ENCODE assay signal across 27 mouse cellular contexts in genomic region chr12:16548824-16549375, GRCm38 (mm10).
DNase-seq lines count a peak whose midpoint lies in the region; ATAC-seq and TF ChIP-seq lines count a peak whose summit lies in the region.
"Had no signal": no experiment of that assay in that cellular context is flagged by ENCODE, and none has a peak within 500 bp of the region (broad histone marks: within the 10 kb centered on the region; RNA-seq: fewer than 3 reads in every experiment).

No protein-coding gene starts in this region.

- no peak overlapping the region for H3K4me2 ChIP-seq in midbrain, embryonic 11.5 days
- H3K4me2 ChIP-seq in midbrain, embryonic 13.5 days (replicated peaks) = no peak overlapping the region
- H3K4me2 ChIP-seq in hindbrain, embryonic 11.5 days (replicated peaks; ENCODE audit: low read depth, low read length) = no peak overlapping the region
- H3K4me2 ChIP-seq in hindbrain, postnatal 0 days (ENCODE audit: low read depth, low read length) = no peak overlapping the region
- H3K4me2 ChIP-seq: embryonic facial prominence, embryonic 15.5 days; forebrain, embryonic 15.5 days; heart, embryonic 12.5 days; kidney, embryonic 15.5 days; limb, embryonic 15.5 days; liver, embryonic 15.5 days; lung, embryonic 15.5 days; stomach, embryonic 15.5 days had no signal

- no peak overlapping the region for H3K4me3 ChIP-seq in midbrain, embryonic 11.5 days (ENCODE audit: low read depth, low read length)
- H3K4me3 ChIP-seq in midbrain, embryonic 13.5 days (replicated peaks) = no peak overlapping the region
- H3K4me3 ChIP-seq in hindbrain, embryonic 11.5 days (ENCODE audit: low read depth, low read length) = no peak overlapping the region
- no peak overlapping the region for H3K4me3 ChIP-seq in hindbrain, postnatal 0 days (ENCODE audit: low read length)
- H3K4me3 ChIP-seq: embryonic facial prominence, embryonic 15.5 days; forebrain, embryonic 15.5 days; heart, embryonic 12.5 days; kidney, embryonic 15.5 days; limb, embryonic 15.5 days; liver, embryonic 15.5 days; lung, embryonic 15.5 days; stomach, embryonic 15.5 days had no signal

- H3K9me3 ChIP-seq in midbrain, embryonic 11.5 days (ENCODE audit: control insufficient read depth, low read length) = no peaks in the 10 kb centered on the region
- H3K9me3 ChIP-seq in midbrain, embryonic 13.5 days = no peaks in the 10 kb centered on the region
- H3K9me3 ChIP-seq in hindbrain, embryonic 11.5 days (ENCODE audit: control insufficient read depth, low read length) = no peaks in the 10 kb centered on the region
- no peaks in the 10 kb centered on the region for H3K9me3 ChIP-seq in hindbrain, postnatal 0 days (ENCODE audit: low read length)
- H3K9me3 ChIP-seq: embryonic facial prominence, embryonic 15.5 days; forebrain, embryonic 15.5 days; heart, embryonic 12.5 days; kidney, embryonic 15.5 days; limb, embryonic 15.5 days; liver, embryonic 15.5 days; lung, embryonic 15.5 days; stomach, embryonic 15.5 days had no signal

- no peak overlapping the region for H3K9ac ChIP-seq in midbrain, embryonic 11.5 days (ENCODE audit: low read length)
- no peak overlapping the region for H3K9ac ChIP-seq in midbrain, embryonic 13.5 days (replicated peaks)
- H3K9ac ChIP-seq in hindbrain, embryonic 11.5 days (ENCODE audit: low read depth, low read length) = no peak overlapping the region
- no peak overlapping the region for H3K9ac ChIP-seq in hindbrain, postnatal 0 days (replicated peaks; ENCODE audit: low read length)
- H3K9ac ChIP-seq: embryonic facial prominence, embryonic 15.5 days; forebrain, embryonic 15.5 days; heart, embryonic 12.5 days; kidney, embryonic 15.5 days; limb, embryonic 15.5 days; liver, embryonic 15.5 days; lung, embryonic 15.5 days; stomach, embryonic 15.5 days had no signal

- no peak for TF ChIP-seq CTCF in hindbrain, postnatal 0 days (IDR thresholded peaks at IDR 0.05; ENCODE audit: low read depth)

- ATAC-seq in midbrain, embryonic 11.5 days (ENCODE audit: low FRiP score) = peak; percentile 49; the same call in 1 of the 2 replicates
- no peak for ATAC-seq in midbrain, embryonic 13.5 days
- ATAC-seq in hindbrain, embryonic 11.5 days (ENCODE audit: low FRiP score) = peak; percentile 76
- ATAC-seq in hindbrain, postnatal 0 days = no peak
- ATAC-seq: CD4-positive, CD25-positive, alpha-beta regulatory T cell, adult 4 months; forebrain, embryonic 15.5 days had no signal

- no peak overlapping the region for H3K27ac ChIP-seq in midbrain, embryonic 11.5 days (ENCODE audit: low read depth, low read length)
- no peak overlapping the region for H3K27ac ChIP-seq in midbrain, embryonic 13.5 days
- no peak overlapping the region for H3K27ac ChIP-seq in hindbrain, embryonic 11.5 days (ENCODE audit: low read depth, low read length)
- H3K27ac ChIP-seq in hindbrain, postnatal 0 days = no peak overlapping the region
- H3K27ac ChIP-seq: embryonic facial prominence, embryonic 15.5 days; forebrain, embryonic 15.5 days; kidney, embryonic 15.5 days; limb, embryonic 15.5 days; liver, embryonic 15.5 days; lung, embryonic 15.5 days; stomach, embryonic 15.5 days had no signal

- no peak for DNase-seq in midbrain, embryonic 11.5 days (ENCODE audit: low spot score, missing footprints)
- DNase-seq in MN1 (ENCODE audit: low spot score) = peak; percentile 39
- DNase-seq in hindbrain, embryonic 11.5 days (ENCODE audit: low spot score) = peak; percentile 48
- peak; percentile 37 for DNase-seq in hindbrain, postnatal 0 days (ENCODE audit: low spot score)
- no peak for DNase-seq in left cerebral cortex, postnatal 10 days (ENCODE audit: extremely low spot score in 1 of 2, low spot score in 2 of 2)
- DNase-seq in cerebellum, adult 9-11 months = no peak
- no peak for DNase-seq in right cerebral cortex, postnatal 14 days
- DNase-seq: adrenal gland, postnatal 25 days; cerebellum, postnatal 14 days; heart, postnatal 14 days; kidney, adult 11 months; kidney, postnatal 36 days; layer of hippocampus, adult 9-11 months; left cerebral cortex, postnatal 4 days; lung, postnatal 4 days; thymus, adult 2 months; thymus, postnatal 4 days had no signal

- H3K27me3 ChIP-seq in midbrain, embryonic 11.5 days (ENCODE audit: control insufficient read depth, insufficient read depth, low read length) = no peaks in the 10 kb centered on the region
- H3K27me3 ChIP-seq in midbrain, embryonic 13.5 days = no peaks in the 10 kb centered on the region
- no peaks in the 10 kb centered on the region for H3K27me3 ChIP-seq in hindbrain, embryonic 11.5 days (ENCODE audit: control insufficient read depth, insufficient read depth, low read length)
- no peaks in the 10 kb centered on the region for H3K27me3 ChIP-seq in hindbrain, postnatal 0 days (ENCODE audit: insufficient read depth, low read length)
- H3K27me3 ChIP-seq: embryonic facial prominence, embryonic 15.5 days; forebrain, embryonic 15.5 days; heart, embryonic 12.5 days; kidney, embryonic 15.5 days; limb, embryonic 15.5 days; liver, embryonic 15.5 days; lung, embryonic 15.5 days; stomach, embryonic 15.5 days had no signal

- peaks cover 2% of the 10 kb centered on the region; the same call in 1 of the 2 replicates for H3K4me1 ChIP-seq in midbrain, embryonic 11.5 days (ENCODE audit: control insufficient read depth, insufficient read depth, low read length)
- 0 out of 2 replicates have a peak, but pooled peaks cover 6% of the 10 kb centered on the region for H3K4me1 ChIP-seq in midbrain, embryonic 13.5 days (replicated peaks)
- H3K4me1 ChIP-seq in hindbrain, embryonic 11.5 days (replicated peaks; ENCODE audit: control insufficient read depth, insufficient read depth, low read length) = no peaks in the 10 kb centered on the region
- no peaks in the 10 kb centered on the region; the same call in 1 of the 2 replicates for H3K4me1 ChIP-seq in hindbrain, postnatal 0 days (ENCODE audit: insufficient read depth, low read length)
- H3K4me1 ChIP-seq: kidney, embryonic 15.5 days; liver, embryonic 15.5 days; lung, embryonic 15.5 days; stomach, embryonic 15.5 days had no signal

- peaks cover 8% of the 10 kb centered on the region; the same call in 1 of the 2 replicates for H3K36me3 ChIP-seq in midbrain, embryonic 11.5 days (ENCODE audit: control insufficient read depth, insufficient read depth, low read length)
- H3K36me3 ChIP-seq in midbrain, embryonic 13.5 days = peaks cover 91% of the 10 kb centered on the region
- peaks cover 5% of the 10 kb centered on the region; the same call in 1 of the 2 replicates for H3K36me3 ChIP-seq in hindbrain, embryonic 11.5 days (ENCODE audit: control insufficient read depth, insufficient read depth, low read length)
- H3K36me3 ChIP-seq in hindbrain, postnatal 0 days (ENCODE audit: insufficient read depth, low read length) = peaks cover 52% of the 10 kb centered on the region
- H3K36me3 ChIP-seq: stomach, embryonic 15.5 days had no signal

- intact Hi-C loops in left cerebral cortex, postnatal 10 days (cut with DNase I) = no loop called here

- 81% methylated on average over 12 of the region's 12 CpGs for WGBS in midbrain, embryonic 11.5 days
- 66% methylated on average over 12 of the region's 12 CpGs for WGBS in midbrain, embryonic 13.5 days
- 65% methylated on average over 12 of the region's 12 CpGs for WGBS in hindbrain, embryonic 11.5 days
- 45% methylated on average over 12 of the region's 12 CpGs for WGBS in hindbrain, postnatal 0 days

Comparison
In these comparisons a context has a peak if more than half of its experiments do, and no peak if none do; other contexts are left out.
1. ATAC-seq: peak in midbrain, embryonic 11.5 days (single experiment) and hindbrain, embryonic 11.5 days (single experiment); none in midbrain, embryonic 13.5 days (single experiment) and hindbrain, postnatal 0 days (single experiment).
2. DNase-seq: peak in MN1 (single experiment), hindbrain, embryonic 11.5 days (single experiment) and hindbrain, postnatal 0 days (single experiment); none in midbrain, embryonic 11.5 days (single experiment), left cerebral cortex, postnatal 10 days (0 of 2), cerebellum, adult 9-11 months (single experiment) and right cerebral cortex, postnatal 14 days (single experiment).